Mouse (Mus musculus) brain, embryonic 14.5 days (tissue): ENCODE measurements around the gene Apela.

ENCODE experiments used
- CTCF ChIP-seq: fragments of 200-500 bp; IDR thresholded peaks from 2 replicates; pipeline ENCODE4 v1.5.1; 2012; ENCODE audit warnings: inconsistent platforms, mild to moderate bottlenecking, moderate library complexity, borderline replicate concordance; ENCODE audit not compliant: insufficient read depth, insufficient read length; ENCODE audit errors: extremely low read depth
- POLR2A ChIP-seq: fragments of 200-500 bp; IDR thresholded peaks from 2 replicates; pipeline ENCODE4 v1.6.1; 2012; ENCODE audit warnings: mild to moderate bottlenecking, inconsistent platforms, borderline replicate concordance; ENCODE audit not compliant: poor library complexity, insufficient read depth, insufficient read length, severe bottlenecking; ENCODE audit errors: extremely low read depth

DNA sequence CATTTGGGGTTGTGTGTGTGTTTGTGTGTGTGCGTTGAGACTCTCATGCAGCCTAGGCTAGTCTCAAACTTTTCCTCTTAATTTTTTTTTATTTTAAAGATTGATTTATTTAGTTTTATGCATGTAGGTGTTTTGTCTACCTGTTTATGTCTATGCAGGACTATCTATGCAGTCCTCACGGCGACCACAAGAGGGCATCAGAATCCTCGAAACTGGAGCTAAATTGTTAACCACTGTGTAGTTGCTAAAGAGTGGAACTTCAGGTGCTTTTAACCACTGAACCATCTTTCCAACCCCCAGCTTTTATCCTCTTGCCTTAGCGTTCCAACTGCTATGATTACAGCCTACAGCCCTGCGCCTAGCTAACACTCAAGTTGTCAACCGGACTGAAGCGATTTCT lies 14.7 kb downstream of the Apela start:
- peak; percentile 75; the same call in 1 of the 2 replicates for TF ChIP-seq CTCF
- no peak for TF ChIP-seq POLR2A
